Mouse (Mus musculus) liver, embryonic 12.5 days (tissue): ENCODE results near the gene Cers6. TPM values are rescaled to one million over a fixed set of nuclear protein-coding genes. Genes with fewer than 3 reads are reported as not detected.

Experiments used
- ATAC-seq: fragments of 200-750 bp; cut with Nextera tagmentation; 2 replicates; pipeline ENCODE4 v1.8.0; 2017; ENCODE audit warnings: moderate number of reproducible peaks, mild to moderate bottlenecking, moderate library complexity
- H3K27ac ChIP-seq: fragments of 300-500 bp; sonication (generic); 2 replicates; pipeline ENCODE4 v1.5.1; 2016; ENCODE audit warnings: mild to moderate bottlenecking
- H3K27me3 ChIP-seq: fragments of 300-500 bp; sonication (generic); replicated peaks from 2 replicates; pipeline ENCODE4 v1.6.1; 2016; ENCODE audit warnings: mild to moderate bottlenecking, moderate library complexity
- H3K36me3 ChIP-seq: fragments of 300-500 bp; sonication (generic); 2 replicates; pipeline ENCODE4 v1.6.1; 2016; ENCODE audit warnings: mild to moderate bottlenecking, moderate library complexity
- H3K4me1 ChIP-seq: fragments of 300-500 bp; sonication (generic); 2 replicates; pipeline ENCODE4 v1.6.1; 2016
- H3K4me2 ChIP-seq: fragments of 300-500 bp; sonication (generic); 2 replicates; pipeline ENCODE4 v1.6.1; 2016; ENCODE audit warnings: mild to moderate bottlenecking, moderate library complexity
- H3K4me3 ChIP-seq: fragments of 300-500 bp; sonication (generic); 2 replicates; pipeline ENCODE4 v1.5.1; 2016; ENCODE audit warnings: mild to moderate bottlenecking, moderate library complexity
- H3K9ac ChIP-seq: fragments of 300-500 bp; sonication (generic); 2 replicates; pipeline ENCODE4 v1.6.1; 2016; ENCODE audit warnings: mild to moderate bottlenecking, moderate library complexity
- H3K9me3 ChIP-seq: fragments of 300-500 bp; sonication (generic); replicated peaks from 2 replicates; pipeline ENCODE4 v1.6.1; 2016; ENCODE audit warnings: mild to moderate bottlenecking, moderate library complexity
- WGBS: fragments of 180-500 bp; shearing (Covaris S2); methylation state at CpG from one replicate; pipeline ENCODE4 v1.1.7; 2016; ENCODE audit not compliant: insufficient replicate concordance; 5-methylcytosine and 5-hydroxymethylcytosine counted together
- polyA plus RNA-seq: library from polyadenylated mRNA; unstranded; fragments of >200 nt; fragmentation: Nextera tagmentation; extraction: Ambion mirVana; gene quantifications from 2 replicates; pipeline ENCODE4 v1.2.1, GENCODE M21; 2016

Gene Cers6
- polyA plus RNA-seq, 1 experiment from 2014 or later: 7.3 TPM

GRCm38 (mm10) chr2:68885766-68886496 lies 24.7 kb downstream of the Cers6 start:
- Histone ChIP-seq H3K4me2 (no peak overlapping the region), H3K27me3 (no peaks in the 10 kb centered on the region), H3K4me3 (no peak overlapping the region), H3K4me1 (peaks cover 15% of the 10 kb centered on the region), H3K36me3 (no peaks in the 10 kb centered on the region), H3K9me3 (no peaks in the 10 kb centered on the region), H3K9ac (no peak overlapping the region), H3K27ac (no peak overlapping the region)
- 45% methylated on average over 4 of the region's 4 CpGs for WGBS
- no peak for ATAC-seq

GRCm38 (mm10) chr2:68886661-68887060 lies 25.4 kb downstream of the Cers6 start:
- peaks cover 15% of the 10 kb centered on the region for H3K4me1 ChIP-seq
- no peaks in the 10 kb centered on the region for H3K9me3 ChIP-seq
- H3K36me3 ChIP-seq: no peaks in the 10 kb centered on the region
- no peak for ATAC-seq
- no peak overlapping the region for H3K4me2 ChIP-seq
- H3K27me3 ChIP-seq: no peaks in the 10 kb centered on the region
- H3K9ac ChIP-seq: no peak overlapping the region
- 75% methylated on average over 4 of the region's 4 CpGs for WGBS
- no peak overlapping the region for H3K27ac ChIP-seq
- H3K4me3 ChIP-seq: no peak overlapping the region

- Histone ChIP-seq H3K4me1 (peaks cover 15% of the 10 kb centered on the region), H3K27me3 (no peaks in the 10 kb centered on the region), H3K9me3 (no peaks in the 10 kb centered on the region), H3K4me3 (no peak overlapping the region), H3K36me3 (no peaks in the 10 kb centered on the region), H3K4me2 (no peak overlapping the region), H3K9ac (no peak overlapping the region), H3K27ac (no peak overlapping the region)
- no peak for ATAC-seq
- WGBS: 68% methylated on average over 3 of the region's 3 CpGs
These were observed 27.0 kb downstream of the Cers6 start for GRCm38 (mm10) chr2:68888094-68888705.

GRCm38 (mm10) chr2:68889661-68890170 lies 28.5 kb downstream of the Cers6 start:
- Histone ChIP-seq H3K27ac (no peak overlapping the region), H3K9ac (no peak overlapping the region), H3K4me1 (peaks cover 15% of the 10 kb centered on the region), H3K36me3 (no peaks in the 10 kb centered on the region), H3K27me3 (no peaks in the 10 kb centered on the region), H3K9me3 (no peaks in the 10 kb centered on the region), H3K4me2 (no peak overlapping the region), H3K4me3 (no peak overlapping the region)
- 70% methylated on average over 5 of the region's 5 CpGs for WGBS
- ATAC-seq: no peak

- H3K4me1 ChIP-seq: peaks cover 5% of the 10 kb centered on the region; the same call in 1 of the 2 replicates
- H3K4me3 ChIP-seq: no peak overlapping the region
- 84% methylated on average over 4 of the region's 4 CpGs for WGBS
- no peaks in the 10 kb centered on the region for H3K9me3 ChIP-seq
- no peak overlapping the region for H3K4me2 ChIP-seq
- H3K9ac ChIP-seq: no peak overlapping the region
- no peak overlapping the region for H3K27ac ChIP-seq
- no peaks in the 10 kb centered on the region for H3K36me3 ChIP-seq
- ATAC-seq: no peak
- H3K27me3 ChIP-seq: no peaks in the 10 kb centered on the region
These were observed 31.2 kb downstream of the Cers6 start for GRCm38 (mm10) chr2:68892476-68892875.

- no peak for ATAC-seq
- 80% methylated on average over 10 of the region's 10 CpGs for WGBS
These were observed 34.0 kb downstream of the Cers6 start for GRCm38 (mm10) chr2:68895044-68895764.

GRCm38 (mm10) chr2:68896196-68896595 lies 35.0 kb downstream of the Cers6 start:
- no peak overlapping the region for H3K27ac ChIP-seq
- H3K9ac ChIP-seq: no peak overlapping the region
- H3K36me3 ChIP-seq: no peaks in the 10 kb centered on the region
- H3K4me3 ChIP-seq: no peak overlapping the region
- H3K27me3 ChIP-seq: no peaks in the 10 kb centered on the region
- H3K9me3 ChIP-seq: no peaks in the 10 kb centered on the region
- H3K4me1 ChIP-seq: peaks cover 18% of the 10 kb centered on the region
- WGBS: 64% methylated on average over 4 of the region's 4 CpGs
- no peak overlapping the region for H3K4me2 ChIP-seq
- no peak for ATAC-seq

More at GRCm38 (mm10) chr2:68895044-68895764, 34.0 kb downstream of the Cers6 start:
- Histone ChIP-seq H3K9me3 (no peaks in the 10 kb centered on the region), H3K27ac (no peak overlapping the region), H3K4me3 (no peak overlapping the region), H3K4me2 (no peak overlapping the region), H3K36me3 (no peaks in the 10 kb centered on the region), H3K9ac (no peak overlapping the region), H3K27me3 (no peaks in the 10 kb centered on the region), H3K4me1 (peaks cover 8% of the 10 kb centered on the region; the same call in 1 of the 2 replicates)

GRCm38 (mm10) chr2:68899770-68900521 lies 38.7 kb downstream of the Cers6 start:
- no peak overlapping the region for H3K9ac ChIP-seq
- no peak overlapping the region for H3K27ac ChIP-seq
- no peak for ATAC-seq
- no peak overlapping the region for H3K4me2 ChIP-seq
- no peaks in the 10 kb centered on the region for H3K36me3 ChIP-seq
- peaks cover 28% of the 10 kb centered on the region for H3K4me1 ChIP-seq
- 60% methylated on average over 7 of the region's 7 CpGs for WGBS
- H3K9me3 ChIP-seq: no peaks in the 10 kb centered on the region
- H3K27me3 ChIP-seq: no peaks in the 10 kb centered on the region
- H3K4me3 ChIP-seq: no peak overlapping the region

GRCm38 (mm10) chr2:68900640-68901378 lies 39.6 kb downstream of the Cers6 start:
- ATAC-seq: no peak

GRCm38 (mm10) chr2:68901708-68902107 lies 40.5 kb downstream of the Cers6 start:
- H3K36me3 ChIP-seq: no peaks in the 10 kb centered on the region
- 43% methylated on average over 2 of the region's 2 CpGs for WGBS
- ATAC-seq: no peak
- H3K4me2 ChIP-seq: no peak overlapping the region
- H3K27me3 ChIP-seq: no peaks in the 10 kb centered on the region
- H3K4me1 ChIP-seq: peaks cover 28% of the 10 kb centered on the region
- H3K27ac ChIP-seq: no peak overlapping the region
- no peak overlapping the region for H3K9ac ChIP-seq
- H3K9me3 ChIP-seq: no peaks in the 10 kb centered on the region
- H3K4me3 ChIP-seq: no peak overlapping the region

More at GRCm38 (mm10) chr2:68900640-68901378, 39.6 kb downstream of the Cers6 start:
- Histone ChIP-seq H3K4me1 (peaks cover 28% of the 10 kb centered on the region), H3K4me3 (no peak overlapping the region), H3K27ac (no peak overlapping the region), H3K27me3 (no peaks in the 10 kb centered on the region), H3K4me2 (peak overlapping the region; percentile 30), H3K9ac (no peak overlapping the region), H3K36me3 (no peaks in the 10 kb centered on the region), H3K9me3 (no peaks in the 10 kb centered on the region)
- WGBS: 17% methylated on average over 9 of the region's 9 CpGs

GRCm38 (mm10) chr2:68902546-68902945 lies 41.3 kb downstream of the Cers6 start:
- Histone ChIP-seq H3K4me3 (no peak overlapping the region), H3K27me3 (no peaks in the 10 kb centered on the region), H3K4me1 (peaks cover 30% of the 10 kb centered on the region), H3K27ac (no peak overlapping the region), H3K9me3 (no peaks in the 10 kb centered on the region), H3K9ac (no peak overlapping the region), H3K4me2 (no peak overlapping the region), H3K36me3 (no peaks in the 10 kb centered on the region)
- no peak for ATAC-seq
- WGBS: 59% methylated on average over 6 of the region's 6 CpGs
